Mouse (Mus musculus) thymus, adult 2 months (tissue): ENCODE data around the gene Gm49358.

Experiments
- CTCF ChIP-seq: fragments of 200-500 bp; IDR thresholded peaks from 2 replicates; pipeline ENCODE4 v1.5.1; 2012; ENCODE audit warnings: mild to moderate bottlenecking, control low read depth, low read length, moderate library complexity, borderline replicate concordance; ENCODE audit not compliant: control insufficient read depth, poor library complexity, insufficient read depth; ENCODE audit errors: extremely low read depth
- POLR2A ChIP-seq: fragments of 200-500 bp; IDR thresholded peaks from 2 replicates; pipeline ENCODE4 v1.6.1; 2012; ENCODE audit warnings: mild to moderate bottlenecking, low read length, control low read depth, moderate library complexity; ENCODE audit not compliant: control insufficient read depth, poor library complexity, insufficient read depth; ENCODE audit errors: extremely low read depth

DNA sequence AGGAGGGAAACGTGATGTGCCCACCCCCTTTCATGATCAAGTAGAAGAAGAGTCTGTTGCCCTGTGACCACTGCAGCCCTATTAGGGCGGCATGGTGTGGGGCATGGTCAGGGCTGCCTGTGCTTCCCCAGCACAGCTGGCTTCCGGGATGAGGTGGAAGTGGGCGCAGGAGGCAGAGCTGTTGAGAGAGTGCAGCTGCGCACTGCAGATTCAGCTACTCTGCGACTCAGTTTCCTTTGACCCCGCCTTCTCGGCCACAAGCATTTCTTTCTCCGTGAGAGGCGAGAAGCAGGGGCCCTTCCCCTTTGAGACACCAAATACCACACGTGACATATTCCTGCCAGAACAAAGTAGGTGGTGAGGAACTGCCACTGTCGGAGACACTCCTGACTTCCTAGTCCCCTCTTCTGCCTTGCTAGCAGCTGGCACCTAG is 36.2 kb upstream of the Gm49358 start:
- TF ChIP-seq CTCF (peak; percentile 54; the same call in 1 of the 2 replicates), POLR2A (peak; percentile 97)
